Mouse (Mus musculus) heart, adult 8-10 months (tissue): ENCODE measurements around the gene Zbtb24. TPM values are rescaled to one million over a fixed set of nuclear protein-coding genes. Genes with fewer than 3 reads are reported as not detected.
A peak's percentile ranks its signal among the peaks of the same experiment; 100 is the strongest.

ENCODE experiments used
- DNase-seq: peaks from one replicate; pipeline ENCODE4 v3.0.0; 2022; ENCODE audit warnings: low spot score
- total RNA-seq, 4 experiments: library from RNA; stranded (reverse); gene quantifications; 2 replicates each; pipeline ENCODE4 v1.2.4; 2022

The Zbtb24 gene
- total RNA-seq, 4 experiments from 2014 or later = 6.5 to 9.3 (median 7.6) TPM

DNA sequence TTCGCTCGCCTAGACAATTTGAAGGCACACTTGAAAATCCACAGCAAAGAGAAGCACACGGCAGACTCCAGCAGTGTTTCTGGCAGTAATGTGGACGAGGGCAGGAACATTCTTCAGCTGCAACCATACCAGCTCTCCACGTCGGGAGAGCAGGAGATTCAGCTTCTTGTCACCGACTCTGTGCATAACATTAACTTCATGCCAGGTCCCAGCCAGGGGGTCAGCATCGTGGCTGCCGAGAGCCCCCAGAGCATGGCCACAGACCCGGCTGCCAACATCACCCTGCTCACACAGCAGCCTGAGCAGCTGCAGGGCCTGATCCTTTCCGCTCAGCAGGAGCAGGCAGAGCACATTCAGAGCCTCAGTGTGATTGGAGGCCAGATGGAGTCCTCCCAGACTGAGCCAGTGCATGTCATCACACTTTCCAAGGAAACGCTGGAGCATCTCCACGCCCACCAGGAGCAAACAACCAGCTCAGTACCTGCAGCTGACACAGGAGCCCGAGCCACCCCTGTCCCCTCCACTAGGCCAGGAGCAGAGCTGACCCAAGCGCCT, 14.3 kb downstream of the Zbtb24 start:
- DNase-seq = no peak

DNA sequence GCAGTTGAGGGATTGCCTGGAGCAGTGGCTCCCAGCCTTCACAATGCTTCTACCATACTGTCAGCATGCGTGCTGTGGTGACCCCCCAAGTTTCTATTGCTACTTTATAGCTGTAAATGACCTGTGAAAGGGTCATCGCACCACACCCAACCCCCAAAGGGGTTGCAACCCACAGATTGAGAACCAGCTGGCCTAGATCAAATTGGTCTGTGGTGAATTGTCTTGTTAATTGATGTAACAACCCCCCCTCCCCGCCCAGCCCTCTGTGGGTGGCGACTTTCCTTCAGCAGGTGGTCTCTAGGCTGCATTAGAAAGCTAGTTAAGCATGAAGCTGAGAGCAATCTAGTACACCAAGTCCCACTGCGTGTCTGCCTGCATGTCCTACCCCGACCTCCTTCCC, 17.1 kb downstream of the Zbtb24 start:
- no peak for DNase-seq

DNA sequence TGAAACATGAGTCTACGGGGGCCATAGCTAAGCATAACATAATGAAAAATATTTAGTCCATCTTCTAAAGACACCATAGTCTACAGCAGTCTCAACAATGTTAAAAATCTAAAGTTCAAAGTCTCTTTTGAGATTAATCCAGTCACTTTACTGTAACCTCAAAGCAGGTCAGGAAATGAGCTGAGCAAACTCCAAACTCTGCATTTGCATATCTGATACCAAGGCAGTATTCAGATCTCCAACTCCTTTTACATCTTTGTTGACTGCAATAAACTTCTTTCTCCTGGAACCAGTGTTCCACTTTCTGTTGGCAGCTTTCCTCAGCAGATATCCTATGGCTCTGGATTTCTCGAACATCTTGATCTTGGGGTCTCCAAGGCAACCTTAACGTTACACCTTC, 20.5 kb downstream of the Zbtb24 start:
- DNase-seq = no peak

DNA sequence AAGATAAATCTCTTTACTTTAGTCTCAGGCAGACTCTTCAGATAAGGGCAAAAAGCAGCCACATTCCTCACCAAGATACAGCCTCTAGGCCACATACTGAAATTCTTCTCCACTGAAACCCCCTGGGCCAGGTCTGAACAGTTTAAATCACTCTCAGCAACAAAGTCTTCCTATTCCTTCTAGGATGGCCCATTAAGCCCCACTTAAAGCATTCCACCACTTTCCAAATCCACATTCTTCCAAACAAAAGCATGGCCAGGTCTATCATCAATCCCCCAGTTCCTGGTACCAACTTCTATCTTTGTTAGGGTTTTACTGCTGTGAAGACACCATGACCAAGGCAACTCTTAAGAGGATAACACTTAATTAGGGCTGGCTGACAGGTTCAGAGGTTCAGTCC, 22.4 kb downstream of the Zbtb24 start:
- DNase-seq = no peak

DNA sequence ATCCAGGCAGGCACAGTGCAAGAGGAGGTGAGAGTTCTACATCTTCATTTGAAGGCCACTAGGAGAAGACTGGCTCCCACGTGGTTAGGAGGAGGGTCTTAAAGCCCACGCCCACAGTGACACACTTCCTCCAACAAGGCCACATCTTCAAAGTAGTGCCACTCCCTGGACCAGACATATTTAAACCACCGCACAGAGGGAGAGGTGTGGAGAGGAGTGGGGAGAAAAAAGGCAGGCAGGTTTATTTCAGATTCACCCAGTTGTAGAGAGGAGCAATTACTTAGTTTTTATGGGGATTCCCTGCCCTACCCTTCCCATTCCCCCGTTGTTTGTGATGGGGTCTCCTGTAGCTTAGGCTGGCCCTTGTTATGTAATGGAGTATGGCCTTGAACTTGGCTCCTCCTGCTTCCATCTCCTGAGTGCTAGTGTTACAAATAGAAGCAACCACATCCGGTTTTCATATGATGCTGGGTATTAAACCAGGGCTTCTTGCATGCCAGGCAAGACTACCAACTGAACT, 22.8 kb downstream of the Zbtb24 start:
- no peak for DNase-seq

DNA sequence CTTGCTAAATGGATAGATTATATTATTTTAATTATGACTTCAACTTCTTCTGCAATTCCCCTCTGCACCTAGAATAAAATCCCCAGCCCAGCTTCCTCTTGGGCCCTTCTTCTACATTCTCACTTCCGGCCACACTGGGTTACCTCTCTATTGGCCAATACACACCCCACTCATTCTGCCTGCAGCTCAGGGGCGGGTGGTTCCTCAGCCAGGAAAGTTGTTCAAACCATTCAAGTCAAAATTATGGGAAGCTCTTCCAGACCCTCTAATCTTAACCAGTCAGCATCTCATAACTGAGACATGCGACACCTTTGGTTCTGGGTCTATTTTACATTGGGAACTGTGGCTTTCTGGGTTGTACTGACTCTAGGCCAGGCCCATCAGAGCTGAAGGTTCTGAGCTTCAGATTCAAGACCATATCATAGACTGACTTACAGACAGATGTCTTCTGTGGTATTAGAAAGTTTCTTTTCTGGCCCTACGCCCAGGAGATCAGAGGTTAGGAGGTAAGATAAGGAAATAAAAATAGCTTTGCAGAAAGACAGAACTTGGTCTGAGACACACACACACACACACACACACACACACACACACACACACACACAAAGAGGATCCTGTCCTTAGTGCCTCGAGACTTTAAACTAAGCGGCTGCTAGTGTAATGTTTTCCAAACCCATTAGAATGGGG, 23.7 kb downstream of the Zbtb24 start:
- peak; percentile 76 for DNase-seq

DNA sequence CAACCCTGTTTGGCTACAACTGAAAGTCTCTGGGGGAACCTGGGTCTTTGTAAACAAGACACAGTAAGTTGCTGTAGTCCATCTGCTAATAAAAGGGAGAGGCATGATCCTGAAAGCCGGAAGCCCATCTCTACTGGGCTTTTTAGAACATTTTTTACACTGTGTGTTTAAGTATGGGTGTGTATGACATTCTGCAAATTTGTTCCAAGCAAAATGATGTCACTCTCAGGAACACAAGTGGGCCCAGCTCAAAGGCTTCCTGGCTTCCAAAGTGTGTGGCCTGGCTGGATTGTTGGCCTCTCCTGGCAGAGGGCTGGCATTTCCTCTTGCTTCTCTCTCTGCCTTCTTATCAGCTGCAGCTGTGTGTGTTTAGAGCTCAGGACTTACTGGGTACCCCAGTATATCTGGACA, 24.8 kb downstream of the Zbtb24 start:
- DNase-seq = peak; percentile 53

DNA sequence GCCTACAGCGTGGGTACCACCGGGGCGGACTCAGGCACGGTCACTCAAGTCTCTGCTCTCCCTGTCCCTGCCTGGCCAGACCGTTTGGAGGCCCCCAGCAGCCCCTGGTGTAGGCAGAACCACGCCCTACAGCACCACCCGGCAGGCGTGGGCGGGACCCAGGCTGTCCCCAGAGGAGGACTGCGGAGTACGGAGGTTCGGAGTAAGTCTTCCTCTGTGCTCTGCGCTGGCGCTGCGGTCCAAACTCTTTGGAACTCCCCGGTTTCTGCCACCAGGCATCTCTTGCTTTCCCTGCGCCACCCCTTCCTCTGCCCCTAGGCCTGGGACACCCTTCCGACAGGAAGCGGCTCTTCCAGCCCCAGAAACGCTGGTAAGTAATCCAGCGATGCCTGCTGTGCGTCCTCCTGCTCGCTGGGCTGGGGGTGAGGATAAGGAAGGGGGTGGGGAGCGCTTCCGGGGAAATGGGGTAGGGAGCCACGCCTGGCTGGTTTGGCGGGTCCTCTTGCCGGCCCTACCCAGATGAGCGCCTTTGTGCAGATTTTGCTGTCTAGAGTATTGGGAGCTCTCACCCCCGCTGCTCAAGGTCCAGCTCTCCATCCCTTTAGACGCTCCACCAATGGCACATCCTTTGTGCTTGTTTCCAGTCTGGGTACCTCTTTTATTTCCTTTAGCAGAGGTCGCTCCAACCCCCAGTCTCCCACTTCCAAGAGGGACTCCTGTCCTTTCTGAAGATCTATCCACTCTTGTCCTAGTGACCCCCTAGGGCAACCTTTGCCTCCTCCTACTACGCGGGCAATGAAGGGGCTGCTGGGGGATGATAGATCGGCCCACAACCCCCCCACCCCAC, 26.2 kb downstream of the Zbtb24 start, which contains the start of gene Mical1:
Gene Mical1, plus strand, starts transcription at position 144 of the 847 bp plus-strand sequence.
- DNase-seq = peak; percentile 73

DNA sequence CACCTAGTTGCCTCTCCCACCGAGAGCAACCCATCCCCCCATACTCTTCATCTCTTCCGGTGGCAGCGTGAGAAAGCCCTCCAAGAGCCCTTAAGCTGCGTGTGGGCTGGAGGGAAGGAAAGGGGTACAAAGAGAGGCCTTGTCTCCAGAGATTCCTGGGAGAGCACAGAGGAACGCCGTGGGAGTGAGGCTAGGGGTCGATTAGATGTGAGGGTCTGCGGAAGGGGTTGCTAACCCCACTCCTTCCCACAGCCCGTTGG, 26.8 kb downstream of the Zbtb24 start:
- DNase-seq = no peak

DNA sequence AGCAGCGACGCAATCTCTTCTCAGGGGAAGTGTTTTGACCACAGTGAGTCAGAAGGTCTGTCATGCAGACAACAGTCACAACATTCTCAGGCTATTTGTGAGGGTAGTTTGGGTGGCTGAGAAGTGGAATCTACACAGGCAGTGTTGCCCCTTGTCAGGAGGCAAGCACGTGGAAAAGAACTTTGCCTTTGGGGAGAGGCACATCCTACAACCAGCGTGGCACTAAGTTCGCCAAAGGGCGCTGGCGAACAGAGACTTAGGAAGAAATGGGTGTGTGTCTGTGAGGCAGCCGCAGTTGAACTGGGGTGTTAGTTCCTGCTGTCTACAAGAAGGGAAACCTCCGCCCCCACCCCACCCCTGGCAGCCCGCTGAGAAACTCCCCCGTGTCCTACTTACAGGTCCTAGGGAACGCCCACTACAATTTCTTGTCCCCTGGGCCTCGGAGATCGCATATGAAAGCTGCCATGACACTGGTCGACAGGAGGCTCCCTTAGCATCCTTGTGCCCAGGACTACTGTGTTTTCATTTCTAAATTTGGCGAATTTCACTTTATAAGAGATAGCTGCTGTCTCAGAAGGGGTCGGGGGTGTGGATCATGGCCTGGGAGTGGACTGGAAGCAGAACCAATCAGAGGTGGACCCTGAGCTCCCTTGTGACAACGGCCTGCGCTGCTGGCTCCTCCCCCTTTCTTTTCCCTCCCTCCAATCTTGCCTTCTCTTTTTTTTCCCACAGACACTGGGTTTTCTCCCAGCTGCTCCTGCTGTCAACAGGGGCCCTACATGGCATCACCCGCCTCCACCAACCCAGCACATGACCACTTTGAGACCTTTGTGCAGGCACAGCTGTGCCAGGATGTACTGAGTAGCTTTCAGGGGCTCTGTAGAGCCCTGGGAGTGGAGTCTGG, 27.3 kb downstream of the Zbtb24 start:
- peak; percentile 82 for DNase-seq

DNA sequence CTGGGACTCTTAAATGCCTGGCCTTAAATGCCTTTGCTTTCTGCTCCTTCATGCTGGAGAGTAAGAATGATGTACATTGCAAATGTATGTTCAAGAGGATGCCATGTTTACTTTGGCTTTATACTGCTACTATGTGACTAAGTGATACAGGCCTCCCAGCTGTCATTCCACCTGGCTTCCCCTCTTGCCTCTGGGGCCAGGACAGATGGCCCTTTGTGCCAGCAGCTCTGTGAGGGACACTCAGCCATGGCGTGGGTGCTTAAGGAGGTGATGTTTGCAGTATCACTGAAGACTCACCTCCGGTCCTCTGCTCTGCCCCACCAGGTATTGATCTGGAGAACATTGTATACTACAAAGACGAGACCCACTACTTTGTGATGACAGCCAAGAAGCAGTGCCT, 29.8 kb downstream of the Zbtb24 start:
- no peak for DNase-seq

DNA sequence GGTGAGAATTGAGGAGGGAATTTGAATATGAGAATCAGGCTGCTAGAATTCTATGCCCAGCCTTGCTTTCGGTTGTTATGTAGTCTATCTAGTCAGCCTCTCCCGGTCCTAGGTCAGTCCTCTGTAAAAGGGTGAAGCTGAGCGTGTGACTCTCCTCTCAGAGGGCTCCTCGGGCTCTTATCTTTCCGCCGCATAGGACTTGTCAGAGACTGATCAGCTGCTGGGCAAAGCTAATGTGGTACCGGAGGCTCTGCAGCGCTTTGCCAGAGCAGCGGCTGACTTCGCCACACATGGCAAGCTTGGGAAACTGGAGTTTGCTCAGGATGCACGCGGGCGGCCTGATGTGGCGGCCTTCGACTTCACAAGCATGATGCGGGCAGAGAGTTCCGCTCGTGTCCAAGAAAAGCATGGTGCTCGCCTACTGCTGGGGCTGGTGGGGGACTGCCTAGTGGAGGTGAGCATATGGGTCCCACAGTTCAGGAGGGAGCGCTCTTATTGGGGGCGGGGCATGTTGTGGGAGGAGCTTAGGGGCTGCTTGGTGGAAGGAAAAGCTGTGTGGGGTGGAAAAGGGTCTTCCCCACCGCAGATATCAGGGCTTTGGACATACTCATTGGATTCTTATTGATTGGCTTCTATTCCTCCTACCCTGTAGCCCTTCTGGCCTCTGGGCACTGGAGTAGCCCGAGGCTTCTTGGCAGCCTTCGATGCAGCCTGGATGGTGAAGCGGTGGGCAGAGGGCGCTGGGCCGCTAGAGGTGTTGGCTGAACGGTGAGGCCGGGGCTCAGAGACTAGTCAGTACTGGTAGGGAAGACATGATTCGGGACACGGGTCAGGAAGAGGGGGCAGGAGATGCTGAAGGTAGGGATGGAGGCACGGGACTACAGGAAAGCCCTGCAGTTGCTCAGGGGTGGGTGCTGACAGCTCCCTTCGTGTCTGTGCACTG, 31.0 kb downstream of the Zbtb24 start:
- no peak for DNase-seq

DNA sequence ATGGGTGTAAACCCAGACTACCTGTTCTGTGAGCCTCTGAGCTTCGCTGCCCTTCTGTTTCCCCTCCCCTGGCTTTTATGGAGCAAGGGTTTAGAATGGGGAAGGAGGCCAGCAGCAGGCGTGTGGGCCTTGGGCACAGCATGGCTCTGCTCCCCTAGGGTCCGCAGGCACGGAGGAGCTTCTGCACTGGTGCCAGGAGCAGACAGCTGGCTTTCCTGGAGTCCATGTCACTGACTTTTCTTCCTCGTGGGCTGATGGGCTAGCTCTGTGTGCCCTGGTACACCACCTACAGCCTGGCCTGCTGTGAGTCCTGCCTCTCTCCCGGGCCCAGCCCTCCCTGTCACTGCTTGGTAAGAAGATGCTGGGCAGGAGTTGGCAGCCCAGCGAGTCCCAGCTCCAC, 32.3 kb downstream of the Zbtb24 start:
- no peak for DNase-seq

DNA sequence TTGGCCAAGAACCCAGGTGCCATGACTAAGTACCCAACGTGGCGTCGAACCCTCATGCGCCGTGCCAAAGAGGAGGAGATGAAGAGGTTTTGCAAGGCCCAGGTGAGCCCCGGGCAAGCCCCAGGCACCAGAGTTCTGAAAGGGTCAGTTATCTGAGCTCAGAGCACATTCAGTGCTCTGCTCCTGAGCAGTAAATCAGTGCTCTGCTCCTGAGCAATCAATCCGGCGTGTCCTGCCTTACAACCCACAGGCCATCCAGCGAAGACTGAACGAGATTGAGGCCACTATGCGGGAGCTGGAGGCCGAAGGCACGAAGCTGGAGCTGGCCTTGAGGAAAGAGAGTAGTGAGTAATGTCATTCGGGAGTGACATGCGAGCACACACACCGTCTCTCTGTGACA, 35.6 kb downstream of the Zbtb24 start:
- DNase-seq = no peak

DNA sequence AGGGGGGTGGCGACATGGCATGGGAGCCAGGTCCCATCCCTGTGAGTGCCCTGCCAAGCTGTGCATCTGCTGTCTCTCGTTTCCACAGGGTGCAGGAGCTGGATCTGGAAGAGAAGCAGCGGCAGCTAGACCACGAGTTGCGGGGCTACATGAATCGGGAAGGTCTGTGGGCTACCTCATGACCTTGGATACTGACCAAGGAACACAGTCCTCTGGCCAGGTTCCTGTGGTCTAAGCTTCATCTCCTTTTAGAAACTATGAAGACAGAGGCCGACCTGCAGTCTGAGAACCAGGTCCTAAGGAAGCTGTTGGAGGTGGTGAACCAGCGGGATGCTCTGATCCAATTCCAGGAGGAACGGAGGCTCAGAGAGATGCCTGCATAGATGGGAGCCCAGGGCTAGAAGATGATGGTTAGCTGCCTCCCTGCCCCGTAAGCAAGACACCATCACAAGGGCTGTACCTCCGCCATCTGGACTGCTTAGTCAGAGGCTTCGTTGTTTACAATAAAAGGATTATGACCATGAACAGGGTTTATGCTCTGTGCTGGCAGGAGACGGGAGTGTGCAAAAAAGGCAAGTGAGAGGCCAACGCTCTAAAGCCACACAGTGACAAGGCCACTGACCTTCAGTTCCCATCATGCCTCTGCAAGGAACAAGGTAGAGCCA, 36.5 kb downstream of the Zbtb24 start:
- DNase-seq = no peak

DNA sequence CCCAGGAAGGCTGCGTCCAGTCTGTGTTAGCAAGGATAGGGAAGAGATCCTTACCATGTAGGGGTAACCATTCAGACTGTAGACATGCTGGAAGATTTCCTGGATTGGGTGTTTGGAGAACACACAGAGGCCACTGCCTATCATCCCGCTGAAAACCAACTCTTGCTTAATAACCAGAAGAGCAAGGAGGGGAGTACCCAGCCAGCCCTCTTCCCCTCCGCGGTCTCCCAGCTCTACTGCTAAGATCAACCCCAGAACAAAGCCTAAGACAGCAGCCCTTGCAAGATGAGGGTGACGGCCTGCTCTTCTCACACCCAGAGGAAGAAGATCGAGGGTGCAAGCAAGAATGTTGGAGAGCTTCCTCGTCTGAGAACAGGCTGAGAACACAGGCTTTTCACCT, 38.7 kb downstream of the Zbtb24 start:
- DNase-seq = no peak

DNA sequence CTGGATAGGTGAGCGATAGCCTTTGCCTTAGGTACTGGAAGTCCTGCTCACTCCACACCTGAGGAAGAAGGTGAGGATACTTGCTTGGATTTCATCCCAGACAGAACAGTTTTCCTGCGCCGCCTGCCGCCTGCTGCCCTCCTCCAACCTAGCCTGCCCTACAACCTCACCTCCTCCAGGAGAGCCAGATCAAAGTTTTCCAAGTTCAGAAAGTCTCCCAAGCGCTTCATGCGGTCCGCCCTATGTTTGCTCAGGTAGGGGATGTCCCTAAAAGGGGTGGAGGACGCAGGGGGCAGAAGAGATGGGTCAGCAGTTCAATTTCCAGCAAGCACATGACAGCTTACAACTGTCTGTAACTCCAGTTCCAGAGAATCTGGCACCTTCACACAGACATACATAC, 39.1 kb downstream of the Zbtb24 start:
- DNase-seq = no peak

DNA sequence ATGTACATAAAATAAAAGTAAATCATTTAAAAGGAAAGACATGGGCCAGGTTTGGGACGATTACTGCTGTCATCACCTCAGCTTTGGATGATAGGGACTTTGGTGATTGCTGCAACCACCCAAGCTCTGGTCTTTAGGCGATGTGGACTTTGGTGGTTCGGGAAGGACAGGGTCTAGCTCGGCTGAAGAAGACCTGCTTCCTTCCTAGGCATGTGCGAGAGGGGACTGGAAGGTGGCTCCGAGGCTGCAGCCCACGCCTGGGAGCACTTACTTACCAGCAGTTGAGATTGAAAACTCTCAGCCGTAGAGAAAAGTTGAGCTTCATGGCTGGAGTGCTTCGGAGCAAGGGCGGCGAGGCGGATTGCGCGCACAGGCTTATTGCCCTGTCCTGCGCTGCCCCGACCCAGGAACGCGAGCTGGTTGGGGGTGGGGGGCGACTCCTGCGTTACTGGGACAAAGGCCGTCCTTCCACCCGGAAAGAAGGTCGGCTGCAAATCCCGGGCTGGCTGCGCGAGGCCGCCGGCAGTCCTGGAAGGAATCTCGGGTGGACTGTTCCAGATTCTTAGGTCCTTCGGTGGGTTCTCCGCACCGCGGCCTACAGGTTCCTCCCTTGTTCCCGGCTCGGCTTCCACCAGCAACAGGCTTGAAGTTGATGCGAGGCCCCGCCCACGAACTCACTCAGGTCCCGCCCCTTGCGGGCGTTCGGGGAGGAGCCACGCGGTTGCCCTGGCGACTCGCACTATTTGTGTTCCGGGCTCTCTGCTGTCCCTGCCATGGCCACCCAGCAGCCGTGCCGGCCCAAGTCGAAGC, 39.7 kb downstream of the Zbtb24 start, which contains the start of the genes Smpd2 and Ppil6:
Gene Smpd2, minus strand, starts transcription at position 662 of the 810 bp plus-strand sequence.
Gene Ppil6, plus strand, starts transcription at position 732 of the 810 bp plus-strand sequence.
- DNase-seq = peak; percentile 95

DNA sequence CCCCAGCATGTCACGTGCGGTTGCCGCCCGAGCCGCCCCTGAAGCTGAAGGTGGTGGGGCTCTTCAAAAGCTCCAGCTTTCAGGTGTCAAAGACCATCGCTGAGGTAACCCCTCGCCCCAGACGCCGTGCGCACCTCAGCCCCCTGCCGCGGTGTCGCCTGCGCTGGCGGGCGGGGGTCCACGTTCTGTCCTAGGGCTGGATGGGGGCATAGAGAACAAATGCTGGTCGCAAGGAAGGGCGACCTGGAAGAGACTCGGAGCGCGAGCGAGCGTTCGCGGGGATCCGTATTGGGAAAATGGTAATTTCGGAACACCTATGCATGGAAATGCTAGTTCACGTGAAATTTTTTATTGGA, 40.3 kb downstream of the Zbtb24 start:
- no peak for DNase-seq
